Mouse (Mus musculus) urinary bladder, postnatal 14 days (tissue): ENCODE data around the gene Slc46a3.
A peak's percentile ranks its signal among the peaks of the same experiment; 100 is the strongest.

Experiments used
- DNase-seq: peaks from one replicate; pipeline ENCODE4 v3.0.0; 2021; ENCODE audit warnings: low spot score

Gene Slc46a3

GRCm38 (mm10) chr5:147895436-147896198 is 1.0 kb upstream of the Slc46a3 start:
- no peak for DNase-seq

GRCm38 (mm10) chr5:147893766-147894454 is 705 bp downstream of the Slc46a3 start:
- peak; percentile 63 for DNase-seq

GRCm38 (mm10) chr5:147893143-147893542 is 1.5 kb downstream of the Slc46a3 start:
- DNase-seq: no peak

- no peak for DNase-seq
Observed at GRCm38 (mm10) chr5:147892735-147893134, 1.9 kb downstream of the Slc46a3 start.

GRCm38 (mm10) chr5:147888313-147889297 is 6.0 kb downstream of the Slc46a3 start:
- DNase-seq: no peak

- DNase-seq: no peak
Observed at GRCm38 (mm10) chr5:147883581-147883980, 11.0 kb downstream of the Slc46a3 start.

GRCm38 (mm10) chr5:147879971-147880682 is 14.5 kb downstream of the Slc46a3 start:
- DNase-seq: no peak

GRCm38 (mm10) chr5:147877520-147877919 is 17.1 kb downstream of the Slc46a3 start:
- DNase-seq: no peak

- DNase-seq: no peak
Observed at GRCm38 (mm10) chr5:147875210-147875609, 19.4 kb downstream of the Slc46a3 start.

GRCm38 (mm10) chr5:147874491-147875065 is 20.0 kb downstream of the Slc46a3 start:
- no peak for DNase-seq

- no peak for DNase-seq
Observed at GRCm38 (mm10) chr5:147871091-147871820, 23.4 kb downstream of the Slc46a3 start.

- DNase-seq: no peak
Observed at GRCm38 (mm10) chr5:147870296-147870695, 24.3 kb downstream of the Slc46a3 start.

GRCm38 (mm10) chr5:147869568-147869967 is 25.0 kb downstream of the Slc46a3 start:
- DNase-seq: no peak

- no peak for DNase-seq
Observed at GRCm38 (mm10) chr5:147868674-147869073, 25.9 kb downstream of the Slc46a3 start.

GRCm38 (mm10) chr5:147860449-147861261 is 34.0 kb downstream of the Slc46a3 start, which contains the start of gene Pomp:
Pomp (plus strand) TSS chr5:147860461.
- DNase-seq: peak; percentile 90

GRCm38 (mm10) chr5:147860076-147860448 is 34.6 kb downstream of the Slc46a3 start:
- no peak for DNase-seq

- DNase-seq: no peak
Observed at GRCm38 (mm10) chr5:147850194-147850593, 44.4 kb downstream of the Slc46a3 start.

- peak; percentile 73 for DNase-seq
Observed at GRCm38 (mm10) chr5:147848164-147848863, 46.3 kb downstream of the Slc46a3 start.

GRCm38 (mm10) chr5:147847361-147847760 is 47.3 kb downstream of the Slc46a3 start:
- no peak for DNase-seq
